Mouse (Mus musculus): ENCODE data around the gene Vmn2r114. TPM values are rescaled to one million over a fixed set of nuclear protein-coding genes. Genes with fewer than 3 reads are reported as not detected.

Gene Vmn2r114
- not detected in 2 replicates for polyA plus RNA-seq (2015; fragmentation: Nextera tagmentation; extraction: Ambion mirVana)

DNA sequence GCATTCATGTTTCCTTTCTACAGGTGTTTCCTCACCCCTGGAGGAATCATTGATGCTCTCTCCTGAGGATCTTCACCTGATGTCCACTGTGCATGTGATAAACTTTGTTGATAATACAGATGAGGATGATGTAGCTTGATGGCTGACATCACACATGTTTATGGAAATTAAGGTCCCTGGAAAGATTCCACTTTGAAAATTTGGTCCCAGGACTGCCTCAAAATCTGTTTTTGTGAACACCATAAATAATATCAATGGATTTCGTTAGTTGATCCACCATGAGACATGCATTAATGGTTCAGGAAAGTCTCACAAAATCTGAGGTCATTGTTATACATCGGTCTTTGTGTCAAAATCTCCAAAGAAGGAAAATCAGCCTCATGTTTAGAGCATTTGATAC, at the start of gene Vmn2r114:
Gene Vmn2r114 (minus strand): TSS at position 101 of the 400 bp plus-strand sequence.

DNA sequence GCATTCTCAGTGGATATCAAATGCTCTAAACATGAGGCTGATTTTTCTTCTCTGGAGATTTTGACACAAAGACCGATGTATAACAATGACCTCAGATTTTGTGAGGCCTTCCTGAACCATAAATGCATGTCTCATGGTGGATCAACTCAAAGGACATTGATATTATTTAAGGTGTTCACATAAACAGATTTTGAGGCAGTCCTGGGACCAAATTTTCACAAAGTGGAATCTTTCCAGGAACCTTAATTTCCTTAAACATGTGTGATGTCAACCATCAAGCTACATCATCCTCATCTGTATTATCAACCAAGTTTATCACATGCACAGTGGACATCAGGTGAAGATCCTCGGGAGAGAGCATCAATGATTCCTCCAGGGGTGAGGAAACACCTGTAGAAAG, 31.1 kb upstream of the Vmn2r114 start, which contains the start of gene Vmn2r115:
Gene Vmn2r115 (plus strand): TSS at position 301 of the 400 bp plus-strand sequence.

Other genes with a start within 250 kb of the Vmn2r114 start
- gene Zfp40, start 119.3 kb downstream of the Vmn2r114 start, polyA plus RNA-seq (2015; fragmentation: Nextera tagmentation; extraction: Ambion mirVana): 7.5 and 8.5 TPM in 2 replicates
- not detected in 2 replicates for gene Vmn2r115, start 31.2 kb upstream of the Vmn2r114 start, polyA plus RNA-seq (2015; fragmentation: Nextera tagmentation; extraction: Ambion mirVana)
- gene Vmn2r116, start 72.1 kb upstream of the Vmn2r114 start, polyA plus RNA-seq (2015; fragmentation: Nextera tagmentation; extraction: Ambion mirVana): not detected in 2 replicates
- gene Vmn2r117, start 167.2 kb upstream of the Vmn2r114 start, polyA plus RNA-seq (2015; fragmentation: Nextera tagmentation; extraction: Ambion mirVana): not detected in 2 replicates

All from adrenal gland, postnatal 0 days (tissue).